ENCODE assay signal across 8 mouse cellular contexts in the genomic region with DNA sequence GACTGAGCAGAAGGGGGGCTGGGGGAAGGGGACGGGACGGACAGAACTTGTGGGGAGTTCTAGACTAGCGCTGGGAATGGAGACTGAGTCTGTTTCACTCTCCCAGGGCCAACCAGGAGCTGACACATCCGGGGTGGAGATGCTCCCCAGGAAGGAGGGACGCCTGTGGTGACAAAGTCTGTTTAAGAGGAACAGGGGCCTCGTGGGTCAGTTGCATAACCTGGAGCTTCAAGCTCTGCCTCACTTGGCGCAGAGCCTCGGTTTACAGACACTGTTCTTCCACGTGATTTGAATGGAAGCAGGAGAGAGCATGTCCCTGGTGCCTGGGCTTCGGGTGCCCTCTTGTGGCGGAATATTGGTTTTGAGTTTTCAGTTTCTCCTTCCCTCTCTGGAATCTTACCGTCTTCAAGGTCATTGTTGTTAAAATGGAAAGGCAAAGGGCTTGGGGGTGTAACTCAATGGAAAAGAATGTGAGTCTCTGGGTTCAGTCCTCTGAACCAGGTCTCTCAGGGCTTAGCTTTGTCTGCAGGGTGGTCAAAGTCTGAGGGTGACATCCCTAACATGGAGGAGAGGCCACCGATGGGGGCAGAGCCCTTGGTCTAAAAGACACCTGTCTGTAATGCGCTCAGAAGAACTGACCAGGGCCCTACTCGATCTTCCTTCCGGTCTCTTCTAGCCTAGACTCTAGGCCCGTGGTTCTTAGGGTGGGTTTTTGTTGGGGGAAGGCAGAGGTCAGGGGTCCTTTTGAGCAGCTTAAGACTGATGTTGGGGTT. TPM values are rescaled to one million over a fixed set of nuclear protein-coding genes. Genes with fewer than 3 reads are reported as not detected.
DNase-seq lines count a peak whose midpoint lies in the region; ATAC-seq lines count a peak whose summit lies in the region.

No protein-coding gene starts in this region.

- peaks cover 3% of the 10 kb centered on the region for H3K4me1 ChIP-seq in hindbrain, embryonic 16.5 days (ENCODE audit: control insufficient read depth, insufficient read depth, low read depth, low read length)

- H3K27me3 ChIP-seq in hindbrain, embryonic 16.5 days (replicated peaks; ENCODE audit: control insufficient read depth, insufficient read depth, low read length) = no peaks in the 10 kb centered on the region

- 17% methylated on average over 17 of the region's 17 CpGs for WGBS in hindbrain, embryonic 16.5 days
- WGBS in macrophage (ENCODE audit: missing documents) = 9% methylated on average over 17 of the region's 17 CpGs

- H3K79me2 ChIP-seq in macrophage (ENCODE audit: inconsistent target) = no peaks in the 10 kb centered on the region

- H3K27ac ChIP-seq in hindbrain, embryonic 16.5 days (ENCODE audit: low read depth, low read length) = no peak overlapping the region; the same call in 1 of the 2 replicates
- peak overlapping the region; percentile 73 for H3K27ac ChIP-seq in macrophage

- peak overlapping the region; percentile 52 for H3K9ac ChIP-seq in hindbrain, embryonic 16.5 days (ENCODE audit: low read depth, low read length)

- no peaks in the 10 kb centered on the region for H3K9me3 ChIP-seq in hindbrain, embryonic 16.5 days (ENCODE audit: control insufficient read depth, low read length)

- no peaks in the 10 kb centered on the region for H3K36me3 ChIP-seq in hindbrain, embryonic 16.5 days (ENCODE audit: control insufficient read depth, insufficient read depth, low read length)
- H3K36me3 ChIP-seq in macrophage (ENCODE audit: inconsistent target) = no peaks in the 10 kb centered on the region

- DNase-seq in T-cell, adult 2 months (ENCODE audit: low spot score) = peak; percentile 85
- DNase-seq in cerebellum, postnatal 36 days = peak; percentile 94 to 96
- DNase-seq in gastrocnemius, adult 18-20 months (ENCODE audit: low spot score) = peak; percentile 95
- DNase-seq in left cerebral cortex, adult 18-20 months (ENCODE audit: low spot score in 2 of 2) = peak; percentile 92 to 96
- peak; percentile 93 for DNase-seq in right cerebral cortex, adult 18-20 months
- peak; percentile 69 for DNase-seq in urinary bladder, postnatal 10 days (ENCODE audit: low spot score)

- H3K4me3 ChIP-seq in hindbrain, embryonic 16.5 days (ENCODE audit: low read length) = peak overlapping the region; percentile 19; the same call in 1 of the 2 replicates
- peak overlapping the region; percentile 17; the same call in 1 of the 2 replicates for H3K4me3 ChIP-seq in macrophage (ENCODE audit: inconsistent target)

- ATAC-seq in hindbrain, embryonic 16.5 days = peak; percentile 94

- peak overlapping the region; percentile 54 for H3K4me2 ChIP-seq in hindbrain, embryonic 16.5 days (ENCODE audit: low read length)

RNA-seq across cellular contexts. Expression of a gene that starts 14.2 kb away (rescaled TPM):
- not detected for total RNA-seq in gastrocnemius, adult 18-20 months (2021)
- 0.10 TPM in 1 of 2 replicates, not detected in the other for polyA plus RNA-seq in hindbrain, embryonic 16.5 days (2015; fragmentation: Nextera tagmentation; extraction: Ambion mirVana)
- not detected for total RNA-seq in left cerebral cortex, adult 18-20 months (2021)
- total RNA-seq in macrophage (2018; cell fraction: chromatin; rRNA removed) = not detected
- total RNA-seq in macrophage (2018; cell fraction: cytosol; rRNA removed) = not detected
- total RNA-seq in macrophage (2018; cell fraction: nucleus; rRNA removed) = not detected
- not detected in 3 replicates for polyA plus RNA-seq in macrophage (2018)

RNA-seq across cellular contexts. Expression of a gene that starts 34.8 kb away (rescaled TPM):
- under 1 TPM; 0.19 to 0.68 TPM for total RNA-seq in gastrocnemius, adult 18-20 months (2021)
- 1.1 and 1.4 TPM in 2 replicates for polyA plus RNA-seq in hindbrain, embryonic 16.5 days (2015; fragmentation: Nextera tagmentation; extraction: Ambion mirVana)
- not detected for total RNA-seq in left cerebral cortex, adult 18-20 months (2021)
- not detected for total RNA-seq in macrophage (2018; cell fraction: chromatin; rRNA removed)
- not detected for total RNA-seq in macrophage (2018; cell fraction: cytosol; rRNA removed)
- not detected for total RNA-seq in macrophage (2018; cell fraction: nucleus; rRNA removed)
- polyA plus RNA-seq in macrophage (2018) = not detected in 3 replicates

RNA-seq across cellular contexts. Expression of a gene that starts 40.0 kb away (rescaled TPM):
- 1 to 10 TPM; 1.9 to 3.0 TPM for total RNA-seq in gastrocnemius, adult 18-20 months (2021)
- 7.7 and 9.1 TPM in 2 replicates for polyA plus RNA-seq in hindbrain, embryonic 16.5 days (2015; fragmentation: Nextera tagmentation; extraction: Ambion mirVana)
- total RNA-seq in left cerebral cortex, adult 18-20 months (2021) = 1 to 10 TPM; 6.5 to 6.8 TPM
- 10 to 100 TPM in 14 of 26 experiments, 1 to 10 TPM in 12; 3.1 to 21.5 (median 10.5) TPM for total RNA-seq in macrophage (2018; cell fraction: chromatin; rRNA removed)
- 10 to 100 TPM; 14.4 to 67.4 (median 32.1) TPM for total RNA-seq in macrophage (2018; cell fraction: cytosol; rRNA removed)
- total RNA-seq in macrophage (2018; cell fraction: nucleus; rRNA removed) = 10 to 100 TPM in 25 of 26 experiments, 1 to 10 TPM in 1; 7.9 to 53.9 (median 24.3) TPM
- polyA plus RNA-seq in macrophage (2018) = 11.1 to 31.4 TPM (median 11.5 TPM) in 3 replicates

RNA-seq across cellular contexts. Expression of a gene that starts 42.0 kb away (rescaled TPM):
- 10 to 100 TPM; 15.3 to 17.7 TPM for total RNA-seq in gastrocnemius, adult 18-20 months (2021)
- polyA plus RNA-seq in hindbrain, embryonic 16.5 days (2015; fragmentation: Nextera tagmentation; extraction: Ambion mirVana) = 16.4 and 18.7 TPM in 2 replicates
- 1 to 10 TPM; 8.1 to 9.5 TPM for total RNA-seq in left cerebral cortex, adult 18-20 months (2021)
- 10 to 100 TPM in 25 of 26 experiments, 1 to 10 TPM in 1; 9.9 to 76.7 (median 35.1) TPM for total RNA-seq in macrophage (2018; cell fraction: chromatin; rRNA removed)
- 10 to 100 TPM; 42.1 to 80.0 (median 63.8) TPM for total RNA-seq in macrophage (2018; cell fraction: cytosol; rRNA removed)
- 10 to 100 TPM; 27.8 to 92.3 (median 45.0) TPM for total RNA-seq in macrophage (2018; cell fraction: nucleus; rRNA removed)
- 54.9 to 70.4 TPM (median 60.9 TPM) in 3 replicates for polyA plus RNA-seq in macrophage (2018)

RNA-seq across cellular contexts. Expression of a gene that starts 48.8 kb away (rescaled TPM):
- under 1 TPM; 0.19 to 0.25 TPM for total RNA-seq in gastrocnemius, adult 18-20 months (2021)
- polyA plus RNA-seq in hindbrain, embryonic 16.5 days (2015; fragmentation: Nextera tagmentation; extraction: Ambion mirVana) = 0.69 and 0.70 TPM in 2 replicates
- total RNA-seq in left cerebral cortex, adult 18-20 months (2021) = 1 to 10 TPM; 2.6 to 3.6 TPM
- total RNA-seq in macrophage (2018; cell fraction: chromatin; rRNA removed) = 1 to 10 TPM in 25 of 26 experiments, under 1 TPM in 1; 0.74 to 8.4 (median 3.2) TPM
- 1 to 10 TPM in 25 of 26 experiments, under 1 TPM in 1; 0.86 to 2.6 (median 1.5) TPM for total RNA-seq in macrophage (2018; cell fraction: cytosol; rRNA removed)
- 1 to 10 TPM in 25 of 26 experiments, under 1 TPM in 1; 0.58 to 6.0 (median 2.6) TPM for total RNA-seq in macrophage (2018; cell fraction: nucleus; rRNA removed)
- polyA plus RNA-seq in macrophage (2018) = 0.93 to 1.8 TPM (median 1.3 TPM) in 3 replicates
